Mouse (Mus musculus) spleen, adult 2 months (tissue): ENCODE measurements around the gene Creb5.

ENCODE experiments used
- CTCF ChIP-seq: fragments of 200-500 bp; IDR thresholded peaks from 2 replicates; pipeline ENCODE4 v1.5.1; 2011; ENCODE audit warnings: mild to moderate bottlenecking, inconsistent platforms; ENCODE audit not compliant: insufficient read depth, insufficient read length, insufficient replicate concordance; ENCODE audit errors: extremely low read depth
- POLR2A ChIP-seq: fragments of 200-500 bp; IDR thresholded peaks from 2 replicates; pipeline ENCODE4 v1.6.1; 2011; ENCODE audit warnings: low read depth, low read length, inconsistent platforms

- TF ChIP-seq CTCF (no peak), POLR2A (no peak)
These were observed 369.4 kb downstream of the Creb5 start for GRCm38 (mm10) chr6:53656466-53656865.
